Mouse (Mus musculus) hindbrain, embryonic 14.5 days (tissue): ENCODE data around the gene Rsu1. TPM values are rescaled to one million over a fixed set of nuclear protein-coding genes. Genes with fewer than 3 reads are reported as not detected.

ENCODE experiments used
- ATAC-seq: fragments of 200-750 bp; cut with Nextera tagmentation; 2 replicates; pipeline ENCODE4 v1.8.0; 2017; ENCODE audit warnings: moderate number of reproducible peaks, mild to moderate bottlenecking, moderate TSS enrichment, moderate library complexity; ENCODE audit not compliant: low FRiP score
- DNase-seq: peaks from one replicate; pipeline ENCODE4 v3.0.0-alpha.2; 2015; ENCODE audit warnings: low spot score
- H3K27ac ChIP-seq: fragments of 300-500 bp; sonication (generic); 2 replicates; pipeline ENCODE4 v1.5.1; 2014; ENCODE audit warnings: mild to moderate bottlenecking, moderate library complexity
- H3K27me3 ChIP-seq: fragments of 300-500 bp; sonication (generic); 2 replicates; pipeline ENCODE4 v1.6.1; 2014; ENCODE audit warnings: mild to moderate bottlenecking, low read length, mixed read lengths; ENCODE audit not compliant: control insufficient read depth, insufficient read depth
- H3K36me3 ChIP-seq: fragments of 300-500 bp; sonication (generic); replicated peaks from 2 replicates; pipeline ENCODE4 v1.6.1; 2014; ENCODE audit not compliant: control insufficient read depth, insufficient read depth
- H3K4me1 ChIP-seq: fragments of 300-500 bp; sonication (generic); replicated peaks from 2 replicates; pipeline ENCODE4 v1.6.1; 2014; ENCODE audit warnings: antibody characterized with exemption, low read length, mixed read lengths; ENCODE audit not compliant: control insufficient read depth, insufficient read depth
- H3K4me2 ChIP-seq: fragments of 300-500 bp; sonication (generic); replicated peaks from 2 replicates; pipeline ENCODE4 v1.6.1; 2014; ENCODE audit warnings: mild to moderate bottlenecking, moderate library complexity
- H3K4me3 ChIP-seq: fragments of 300-500 bp; sonication (generic); replicated peaks from 2 replicates; pipeline ENCODE4 v1.5.1; 2014; ENCODE audit warnings: mild to moderate bottlenecking, low read length
- H3K9ac ChIP-seq: fragments of 300-500 bp; sonication (generic); 2 replicates; pipeline ENCODE4 v1.6.1; 2014
- H3K9me3 ChIP-seq: fragments of 300-500 bp; sonication (generic); 2 replicates; pipeline ENCODE4 v1.6.1; 2016; ENCODE audit warnings: low read length; ENCODE audit not compliant: control insufficient read depth
- WGBS: fragments of 180-500 bp; shearing (Covaris S2); extraction: QIAGEN DNeasy Blood & Tissue Kit; methylation state at CpG from one replicate; pipeline ENCODE4 v1.1.7; 2014; 5-methylcytosine and 5-hydroxymethylcytosine counted together
- polyA plus RNA-seq: library from polyadenylated mRNA; unstranded; fragments of >200 nt; fragmentation: Nextera tagmentation; extraction: Ambion mirVana; gene quantifications from 2 replicates; pipeline ENCODE4 v1.2.1, GENCODE M21; 2014

Gene Rsu1
- polyA plus RNA-seq, 1 experiment from 2014 or later = 75.7 TPM

DNA sequence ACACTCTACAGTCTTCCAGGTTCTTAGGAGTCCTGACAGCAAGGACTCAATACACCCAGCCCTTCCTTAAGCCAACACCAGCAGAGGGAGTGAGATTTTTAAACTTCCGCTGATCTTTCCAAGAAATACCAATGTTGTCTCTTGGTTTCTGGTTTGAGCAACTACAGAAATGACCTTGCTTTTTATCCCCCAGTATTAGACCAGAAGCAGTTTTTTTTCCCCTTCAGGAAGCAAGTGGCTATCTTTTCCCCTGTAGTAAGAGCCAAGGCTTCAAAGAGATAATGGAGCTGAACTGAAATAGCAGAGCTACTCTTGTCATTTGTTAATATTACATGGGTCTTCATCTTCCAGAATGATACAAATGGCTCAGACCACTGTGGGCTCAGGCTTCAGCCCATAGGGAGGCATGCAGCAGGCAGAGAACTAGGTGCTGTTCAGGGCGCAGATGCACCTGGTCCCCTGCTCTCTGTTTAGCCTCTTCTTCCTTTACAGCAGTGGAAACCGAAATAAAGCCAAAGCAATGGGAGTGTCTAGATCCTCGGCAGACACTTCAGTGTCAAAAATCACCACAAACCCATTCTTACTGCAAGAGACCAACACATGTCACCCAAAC, 2.4 kb downstream of the Rsu1 start:
- no peak for ATAC-seq
- over 99% methylated on average over 4 of the region's 4 CpGs for WGBS
- no peaks in the 10 kb centered on the region for H3K36me3 ChIP-seq
- no peak overlapping the region for H3K4me2 ChIP-seq
- peaks cover 5% of the 10 kb centered on the region for H3K4me1 ChIP-seq
- H3K9me3 ChIP-seq = no peaks in the 10 kb centered on the region
- no peak overlapping the region for H3K9ac ChIP-seq
- H3K27ac ChIP-seq = no peak overlapping the region
- no peaks in the 10 kb centered on the region for H3K27me3 ChIP-seq
- no peak for DNase-seq
- no peak overlapping the region for H3K4me3 ChIP-seq

DNA sequence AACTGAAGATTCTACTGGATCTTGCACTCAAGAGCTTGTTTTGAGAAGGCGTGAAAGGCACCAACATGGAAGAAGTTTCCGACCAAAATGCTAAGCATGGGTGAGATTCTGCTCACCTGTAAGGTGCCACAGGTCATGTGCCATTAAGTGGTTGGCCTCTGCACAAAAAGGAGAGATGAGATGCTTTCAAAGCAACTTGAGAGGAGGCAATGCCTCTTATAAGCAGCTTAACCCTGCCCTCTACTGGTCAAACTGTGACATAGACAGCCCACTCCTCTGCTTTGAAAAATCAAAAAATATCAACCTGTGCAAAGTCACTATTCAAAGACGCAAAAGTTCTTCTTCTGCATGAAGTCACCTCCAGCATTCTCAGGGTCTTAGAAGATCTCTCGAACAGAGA, 6.3 kb downstream of the Rsu1 start:
- ATAC-seq (peak; percentile 73; the same call in 1 of the 2 replicates), DNase-seq (peak; percentile 77)
- no peak overlapping the region for H3K27ac ChIP-seq
- H3K4me1 ChIP-seq = no peaks in the 10 kb centered on the region
- H3K4me2 ChIP-seq = no peak overlapping the region
- H3K9me3 ChIP-seq = no peaks in the 10 kb centered on the region
- WGBS = 49% methylated on average over 4 of the region's 4 CpGs
- no peaks in the 10 kb centered on the region for H3K36me3 ChIP-seq
- H3K27me3 ChIP-seq = no peaks in the 10 kb centered on the region
- H3K4me3 ChIP-seq = no peak overlapping the region
- no peak overlapping the region for H3K9ac ChIP-seq

DNA sequence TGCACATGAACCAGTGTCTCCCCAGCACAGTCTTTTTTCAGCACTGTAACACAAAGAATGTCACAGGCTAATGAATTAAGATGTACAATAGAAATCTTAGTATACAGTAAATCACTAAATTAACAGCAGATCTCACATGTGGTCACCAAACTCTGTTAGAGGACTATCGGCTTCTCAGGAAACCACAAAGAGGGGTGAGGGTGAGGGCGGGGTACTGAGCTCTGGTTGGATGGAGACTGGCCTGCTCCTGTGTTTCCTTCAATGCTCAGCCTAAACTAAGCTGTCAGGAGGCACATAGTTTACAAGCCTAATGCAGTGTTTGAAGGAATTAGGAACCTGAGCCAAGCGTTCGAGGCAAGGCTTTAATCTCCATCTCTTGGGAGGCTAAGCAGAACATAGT, 8.1 kb downstream of the Rsu1 start:
- ATAC-seq (no peak), DNase-seq (no peak)
- no peaks in the 10 kb centered on the region for H3K9me3 ChIP-seq
- no peaks in the 10 kb centered on the region for H3K36me3 ChIP-seq
- H3K4me2 ChIP-seq = no peak overlapping the region
- WGBS = 82% methylated on average over 4 of the region's 4 CpGs
- no peak overlapping the region for H3K9ac ChIP-seq
- H3K27me3 ChIP-seq = no peaks in the 10 kb centered on the region
- H3K27ac ChIP-seq = no peak overlapping the region
- H3K4me1 ChIP-seq = no peaks in the 10 kb centered on the region
- H3K4me3 ChIP-seq = no peak overlapping the region

DNA sequence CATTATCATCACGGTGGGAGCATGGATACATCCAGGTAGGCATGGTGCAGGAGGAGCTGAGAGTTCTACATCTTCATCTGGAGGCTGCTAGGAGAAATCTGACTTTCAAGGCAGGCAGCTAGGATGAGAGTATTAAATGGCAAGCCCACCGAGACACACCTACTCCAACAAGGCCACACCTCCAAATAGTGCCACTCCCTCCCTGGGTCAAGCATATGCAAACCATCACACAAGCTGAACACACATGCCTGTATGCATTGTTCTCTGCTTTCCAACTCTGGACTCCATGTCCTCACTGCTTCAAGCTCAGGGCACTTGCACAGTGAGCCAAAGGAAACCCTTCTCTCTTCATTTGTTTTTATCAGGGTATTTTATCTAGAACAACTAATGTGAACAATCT, 12.6 kb downstream of the Rsu1 start:
- H3K4me2 ChIP-seq = no peak overlapping the region
- ATAC-seq = no peak

DNA sequence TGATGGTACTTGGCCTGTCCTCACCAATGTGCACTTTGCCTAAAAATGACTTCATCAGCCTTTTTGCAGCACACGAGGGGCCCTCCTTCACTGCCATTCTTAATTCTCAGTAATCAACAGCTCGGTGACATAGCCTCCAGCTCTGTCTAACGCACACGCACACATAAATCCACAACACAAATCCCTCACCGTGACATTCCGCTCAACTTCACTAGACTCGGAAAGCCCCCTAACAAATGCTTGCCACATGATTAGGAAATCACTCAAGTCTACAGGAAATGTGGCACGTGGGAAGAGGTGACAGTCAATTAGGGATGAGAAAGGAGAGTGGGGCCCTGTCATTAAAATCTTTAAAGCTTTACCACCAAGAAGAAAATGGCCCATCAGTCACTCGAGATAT, 30.5 kb downstream of the Rsu1 start:
- ATAC-seq = no peak

More for the DNA sequence above, 12.6 kb downstream of the Rsu1 start:
- peaks cover 6% of the 10 kb centered on the region; the same call in 1 of the 2 replicates for H3K36me3 ChIP-seq
- no peak for DNase-seq
- no peaks in the 10 kb centered on the region for H3K27me3 ChIP-seq
- no peak overlapping the region for H3K4me3 ChIP-seq
- H3K9me3 ChIP-seq = peaks cover 4% of the 10 kb centered on the region; the same call in 1 of the 2 replicates
- H3K9ac ChIP-seq = no peak overlapping the region
- no peak overlapping the region for H3K27ac ChIP-seq
- no peaks in the 10 kb centered on the region for H3K4me1 ChIP-seq
- 92% methylated on average over 2 of the region's 2 CpGs for WGBS

DNA sequence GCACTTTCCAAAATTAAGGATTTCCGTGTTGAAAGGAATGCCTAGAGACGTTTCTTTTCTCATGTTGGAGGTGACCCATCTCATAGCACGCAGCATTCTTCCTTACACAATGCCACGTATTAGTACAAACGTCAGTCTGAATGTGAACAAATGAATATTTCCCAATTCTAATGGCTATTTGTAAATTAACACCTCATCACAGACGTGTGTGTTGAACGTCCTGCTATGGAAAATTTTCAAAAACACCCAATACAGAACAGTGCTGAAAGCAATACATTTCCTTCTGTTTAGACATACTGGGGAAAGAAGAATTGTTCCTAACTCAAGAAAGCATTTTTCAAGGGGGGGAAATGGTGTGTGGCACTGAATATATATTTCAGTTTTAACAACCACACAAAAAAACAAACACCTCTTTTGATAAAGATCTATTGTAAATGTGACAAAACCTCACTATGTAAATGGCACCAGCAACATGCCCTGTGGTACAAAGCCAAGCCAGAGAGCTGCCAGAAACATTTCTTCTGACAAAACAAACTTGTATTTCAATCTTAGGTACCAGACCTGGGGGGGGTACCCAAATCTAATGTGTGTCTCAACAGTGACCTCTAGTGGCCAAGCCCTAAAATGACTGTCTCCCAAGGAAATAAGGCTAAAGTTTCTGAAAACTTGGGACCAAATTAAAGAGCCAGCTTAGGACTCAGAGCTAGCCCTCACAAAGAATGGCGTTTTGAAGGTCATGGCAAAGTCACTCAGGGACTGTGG, 33.9 kb downstream of the Rsu1 start:
- no peak overlapping the region for H3K9ac ChIP-seq
- 0 out of 2 replicates have a peak, but pooled peaks cover 5% of the 10 kb centered on the region for H3K36me3 ChIP-seq
- no peaks in the 10 kb centered on the region for H3K9me3 ChIP-seq
- ATAC-seq (no peak), DNase-seq (peak; percentile 86)
- 0 out of 2 replicates have a peak, but pooled peaks cover 10% of the 10 kb centered on the region for H3K4me1 ChIP-seq
- H3K27ac ChIP-seq = no peak overlapping the region
- WGBS = 67% methylated on average over 8 of the region's 8 CpGs
- H3K4me3 ChIP-seq = no peak overlapping the region
- H3K27me3 ChIP-seq = no peaks in the 10 kb centered on the region
- no peak overlapping the region for H3K4me2 ChIP-seq

More for the DNA sequence above, 30.5 kb downstream of the Rsu1 start:
- no peaks in the 10 kb centered on the region for H3K27me3 ChIP-seq
- 46% methylated on average over 9 of the region's 9 CpGs for WGBS
- H3K9me3 ChIP-seq = no peaks in the 10 kb centered on the region
- no peak overlapping the region for H3K27ac ChIP-seq
- 0 out of 2 replicates have a peak, but pooled peaks cover 10% of the 10 kb centered on the region for H3K4me1 ChIP-seq
- 0 out of 2 replicates have a peak, but pooled peaks cover 5% of the 10 kb centered on the region for H3K36me3 ChIP-seq
- no peak overlapping the region for H3K4me2 ChIP-seq
- no peak overlapping the region for H3K4me3 ChIP-seq
- no peak for DNase-seq
- H3K9ac ChIP-seq = no peak overlapping the region

DNA sequence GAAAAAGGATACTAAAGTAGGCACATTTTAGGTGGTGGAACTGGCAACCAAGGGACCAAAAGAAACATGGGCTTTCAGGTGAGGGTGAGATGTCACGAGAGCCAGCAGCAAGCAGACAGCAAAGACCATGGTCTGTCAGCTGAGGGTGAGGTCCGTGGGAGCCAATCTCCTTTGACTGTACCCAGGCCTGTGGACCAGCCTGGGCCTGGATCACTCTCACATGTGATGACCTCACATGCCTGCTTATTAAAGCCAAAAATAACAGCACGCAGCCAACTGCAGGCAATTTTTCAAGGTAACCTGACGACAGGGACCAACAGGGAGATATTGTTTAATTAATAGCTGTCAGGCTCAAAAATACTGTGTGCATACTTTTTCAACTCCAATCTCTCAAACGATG, 35.5 kb downstream of the Rsu1 start:
- 0 out of 2 replicates have a peak, but pooled peaks cover 7% of the 10 kb centered on the region for H3K4me1 ChIP-seq
- DNase-seq = no peak
- H3K9ac ChIP-seq = no peak overlapping the region
- WGBS = 59% methylated on average over 5 of the region's 5 CpGs
- no peak overlapping the region for H3K4me2 ChIP-seq
- H3K4me3 ChIP-seq = no peak overlapping the region
- no peaks in the 10 kb centered on the region for H3K9me3 ChIP-seq
- 0 out of 2 replicates have a peak, but pooled peaks cover 5% of the 10 kb centered on the region for H3K36me3 ChIP-seq
- H3K27ac ChIP-seq = no peak overlapping the region
- no peak for ATAC-seq
- H3K27me3 ChIP-seq = no peaks in the 10 kb centered on the region

DNA sequence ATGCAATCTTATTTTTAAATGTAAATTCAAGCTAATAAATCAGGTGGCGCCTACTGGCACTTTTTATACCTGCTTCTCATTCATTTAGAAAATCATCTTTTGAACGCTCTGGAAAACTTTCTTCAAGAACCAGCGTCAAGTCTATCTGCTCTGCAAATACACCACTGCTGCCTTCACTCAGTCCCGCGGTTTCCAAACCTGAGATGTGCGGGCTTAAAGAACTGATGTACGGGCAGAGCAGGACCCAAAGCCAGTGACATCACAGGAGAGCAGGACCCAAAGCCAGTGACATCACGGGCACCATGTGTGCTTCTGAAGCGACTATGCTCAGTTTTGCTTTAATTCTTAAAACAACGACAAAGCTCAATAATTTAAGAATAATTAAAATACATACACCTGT, 36.4 kb downstream of the Rsu1 start:
- 87% methylated on average over 10 of the region's 10 CpGs for WGBS
- H3K4me3 ChIP-seq = no peak overlapping the region
- H3K9me3 ChIP-seq = no peaks in the 10 kb centered on the region
- no peak overlapping the region for H3K27ac ChIP-seq
- 0 out of 2 replicates have a peak, but pooled peaks cover 5% of the 10 kb centered on the region for H3K36me3 ChIP-seq
- DNase-seq (no peak), ATAC-seq (no peak)
- no peaks in the 10 kb centered on the region for H3K27me3 ChIP-seq
- H3K4me1 ChIP-seq = 0 out of 2 replicates have a peak, but pooled peaks cover 4% of the 10 kb centered on the region
- no peak overlapping the region for H3K9ac ChIP-seq
- no peak overlapping the region for H3K4me2 ChIP-seq

DNA sequence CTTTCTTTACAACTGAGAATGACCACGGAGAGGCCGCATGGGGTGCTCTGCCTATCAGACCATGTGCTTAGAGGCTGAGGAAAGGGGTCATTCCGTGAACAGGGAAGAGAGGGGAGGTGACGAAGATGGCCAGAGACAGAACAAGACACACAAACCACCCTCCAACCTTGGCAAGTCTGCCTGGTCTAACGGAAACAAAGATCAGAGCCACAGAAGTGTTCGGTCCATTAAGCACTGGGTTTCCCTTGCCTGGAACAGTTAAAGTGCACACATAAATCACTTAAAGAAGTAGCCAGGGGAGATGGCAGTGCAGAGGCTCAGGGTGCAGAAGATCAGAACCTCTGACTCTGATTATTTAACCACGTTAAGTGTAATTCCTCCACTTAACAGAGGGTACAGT, 37.3 kb downstream of the Rsu1 start:
- 41% methylated on average over 7 of the region's 7 CpGs for WGBS
- Histone ChIP-seq H3K4me2 (no peak overlapping the region), H3K4me3 (no peak overlapping the region), H3K27me3 (no peaks in the 10 kb centered on the region), H3K4me1 (0 out of 2 replicates have a peak, but pooled peaks cover 4% of the 10 kb centered on the region), H3K27ac (no peak overlapping the region), H3K36me3 (no peaks in the 10 kb centered on the region), H3K9ac (no peak overlapping the region), H3K9me3 (no peaks in the 10 kb centered on the region)
- DNase-seq (no peak), ATAC-seq (0 out of 2 replicates have a peak, but pooled peaks have one; percentile 11)
